Mouse (Mus musculus) embryonic fibroblast, embryonic 13.5 days (primary cell): ENCODE measurements around the gene Btbd18.

Source experiments
- CTCF ChIP-seq: IDR thresholded peaks from 2 replicates; pipeline ENCODE4 v1.5.1; 2011; ENCODE audit warnings: mild to moderate bottlenecking, control low read depth, low read length, moderate library complexity, borderline replicate concordance; ENCODE audit not compliant: insufficient read depth
- POLR2A ChIP-seq: IDR thresholded peaks from 2 replicates; pipeline ENCODE4 v1.6.1; 2011; ENCODE audit warnings: low read depth, mild to moderate bottlenecking, control low read depth, low read length, moderate library complexity

DNA sequence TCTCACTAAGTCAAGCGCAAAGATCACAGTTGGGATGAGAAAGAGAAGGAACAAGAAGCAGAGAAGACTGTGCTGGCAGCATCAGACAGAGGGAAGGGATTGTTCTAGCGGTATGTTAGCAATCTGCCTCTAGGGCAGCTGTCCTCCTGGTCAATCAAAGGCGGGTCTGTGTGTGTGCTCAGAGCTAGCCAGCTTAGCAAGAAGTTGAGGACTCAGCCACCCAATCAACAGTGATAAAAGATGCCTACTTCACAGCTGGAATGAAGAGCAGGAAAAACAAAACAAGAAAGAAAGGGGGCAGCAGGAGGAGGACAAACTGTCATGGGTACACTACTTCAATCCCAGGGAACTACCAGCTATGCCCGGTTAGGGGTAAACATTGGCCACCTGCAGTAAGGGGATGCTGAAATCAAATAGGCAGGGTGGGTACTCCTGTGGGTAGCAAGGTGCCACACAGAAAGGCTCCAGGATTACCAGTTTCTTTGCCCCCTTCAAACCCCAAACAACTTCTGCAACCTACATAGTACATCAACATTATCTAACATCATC is 23.9 kb upstream of the Btbd18 start:
- no peak for TF ChIP-seq CTCF
- TF ChIP-seq POLR2A, result no peak
